ENCODE assay signal across 8 mouse cellular contexts in genomic region chr11:76178726-76179494, GRCm38 (mm10). TPM values are rescaled to one million over a fixed set of nuclear protein-coding genes. Genes with fewer than 3 reads are reported as not detected.
A peak's percentile ranks its signal among the peaks of the same experiment; 100 is the strongest.
DNase-seq lines count a peak whose midpoint lies in the region; ATAC-seq lines count a peak whose summit lies in the region.

No protein-coding gene starts in this region.

- H3K27me3 ChIP-seq in forebrain, embryonic 13.5 days, result no peaks in the 10 kb centered on the region
- H3K27me3 ChIP-seq in intestine, embryonic 14.5 days (replicated peaks; ENCODE audit: control insufficient read depth, insufficient read depth, low read length), result no peaks in the 10 kb centered on the region
- H3K27me3 ChIP-seq in limb, embryonic 10.5 days (ENCODE audit: low read depth, poor library complexity, severe bottlenecking), result no peaks in the 10 kb centered on the region
- H3K27me3 ChIP-seq in midbrain, embryonic 12.5 days, result no peaks in the 10 kb centered on the region
- H3K27me3 ChIP-seq in stomach, embryonic 15.5 days (replicated peaks), result no peaks in the 10 kb centered on the region

- H3K4me3 ChIP-seq in forebrain, embryonic 13.5 days, result peak overlapping the region; percentile 96
- H3K4me3 ChIP-seq in intestine, embryonic 14.5 days (ENCODE audit: low read depth, low read length), result peak overlapping the region; percentile 72
- peak overlapping the region; percentile 87 for H3K4me3 ChIP-seq in limb, embryonic 10.5 days
- H3K4me3 ChIP-seq in midbrain, embryonic 12.5 days, result peak overlapping the region; percentile 70
- peak overlapping the region; percentile 87 for H3K4me3 ChIP-seq in stomach, embryonic 15.5 days (replicated peaks)

- peaks cover 13% of the 10 kb centered on the region for H3K4me1 ChIP-seq in forebrain, embryonic 13.5 days
- H3K4me1 ChIP-seq in intestine, embryonic 14.5 days (replicated peaks; ENCODE audit: control insufficient read depth, insufficient read depth, low read length), result peaks cover 10% of the 10 kb centered on the region
- peaks cover 12% of the 10 kb centered on the region for H3K4me1 ChIP-seq in limb, embryonic 10.5 days
- H3K4me1 ChIP-seq in midbrain, embryonic 12.5 days, result peaks cover 15% of the 10 kb centered on the region
- peaks cover 5% of the 10 kb centered on the region; the same call in 1 of the 2 replicates for H3K4me1 ChIP-seq in stomach, embryonic 15.5 days

- no peak for DNase-seq in frontal cortex, postnatal 25 days (ENCODE audit: low spot score in 2 of 2)
- peak; percentile 25 for DNase-seq in c-Kit-negative CD71-positive TER-119-positive erythroid progenitor cells, embryonic 14.5 days (ENCODE audit: low read depth, low spot score)
- peak; percentile 69 for DNase-seq in intestine, embryonic 14.5 days (ENCODE audit: low spot score)
- DNase-seq in limb, embryonic 10.5 days (ENCODE audit: low spot score), result peak; percentile 35

- H3K36me3 ChIP-seq in forebrain, embryonic 13.5 days (ENCODE audit: poor library complexity, severe bottlenecking), result peaks cover 13% of the 10 kb centered on the region
- peaks cover 10% of the 10 kb centered on the region for H3K36me3 ChIP-seq in intestine, embryonic 14.5 days (ENCODE audit: control insufficient read depth, insufficient read depth, low read length)
- H3K36me3 ChIP-seq in limb, embryonic 10.5 days, result peaks cover 2% of the 10 kb centered on the region
- H3K36me3 ChIP-seq in midbrain, embryonic 12.5 days, result peaks cover 10% of the 10 kb centered on the region; the same call in 1 of the 2 replicates
- no peaks in the 10 kb centered on the region; the same call in 1 of the 2 replicates for H3K36me3 ChIP-seq in stomach, embryonic 15.5 days

- H3K9ac ChIP-seq in forebrain, embryonic 13.5 days, result peak overlapping the region; percentile 79
- peak overlapping the region; percentile 65 for H3K9ac ChIP-seq in intestine, embryonic 14.5 days (ENCODE audit: low read length)
- peak overlapping the region; percentile 78 for H3K9ac ChIP-seq in midbrain, embryonic 12.5 days (replicated peaks)
- peak overlapping the region; percentile 47 for H3K9ac ChIP-seq in stomach, embryonic 15.5 days

- peak overlapping the region; percentile 59 for H3K27ac ChIP-seq in forebrain, embryonic 13.5 days
- H3K27ac ChIP-seq in intestine, embryonic 14.5 days (ENCODE audit: low read depth), result no peak overlapping the region
- peak overlapping the region; percentile 73 for H3K27ac ChIP-seq in limb, embryonic 10.5 days
- peak overlapping the region; percentile 62 for H3K27ac ChIP-seq in midbrain, embryonic 12.5 days (replicated peaks)
- H3K27ac ChIP-seq in stomach, embryonic 15.5 days, result peak overlapping the region; percentile 72

- peak overlapping the region; percentile 95 for H3K4me2 ChIP-seq in forebrain, embryonic 13.5 days
- peak overlapping the region; percentile 94 for H3K4me2 ChIP-seq in intestine, embryonic 14.5 days (ENCODE audit: low read length)
- peak overlapping the region; percentile 93 for H3K4me2 ChIP-seq in midbrain, embryonic 12.5 days (replicated peaks)
- peak overlapping the region; percentile 90 for H3K4me2 ChIP-seq in stomach, embryonic 15.5 days

- WGBS in forebrain, embryonic 13.5 days, result 1% methylated on average over 28 of the region's 28 CpGs
- 2% methylated on average over 28 of the region's 28 CpGs for WGBS in intestine, embryonic 14.5 days
- WGBS in limb, embryonic 10.5 days, result 2% methylated on average over 28 of the region's 28 CpGs
- WGBS in midbrain, embryonic 12.5 days, result 2% methylated on average over 28 of the region's 28 CpGs
- WGBS in stomach, embryonic 15.5 days, result under 1% methylated on average over 28 of the region's 28 CpGs

- H3K9me3 ChIP-seq in forebrain, embryonic 13.5 days (replicated peaks), result no peaks in the 10 kb centered on the region
- no peaks in the 10 kb centered on the region for H3K9me3 ChIP-seq in intestine, embryonic 14.5 days (ENCODE audit: control insufficient read depth, low read length)
- no peaks in the 10 kb centered on the region for H3K9me3 ChIP-seq in limb, embryonic 10.5 days (replicated peaks)
- no peaks in the 10 kb centered on the region for H3K9me3 ChIP-seq in midbrain, embryonic 12.5 days
- H3K9me3 ChIP-seq in stomach, embryonic 15.5 days, result no peaks in the 10 kb centered on the region

- peak; percentile 81 for ATAC-seq in frontal cortex, adult (ENCODE audit: low TSS enrichment)
- ATAC-seq in forebrain, embryonic 13.5 days, result peak; percentile 73; the same call in 1 of the 2 replicates
- ATAC-seq in intestine, embryonic 14.5 days (replicated peaks; ENCODE audit: low FRiP score, low TSS enrichment, low read depth), result peak; percentile 50
- ATAC-seq in midbrain, embryonic 12.5 days (ENCODE audit: low FRiP score, low read depth), result peak; percentile 62
- peak; percentile 80 for ATAC-seq in stomach, embryonic 15.5 days (ENCODE audit: insufficient read depth, low FRiP score, low read depth)

RNA-seq across cellular contexts. Expression of gene Vps53, which starts 0.5 kb away (rescaled TPM):
- polyA plus RNA-seq in forebrain, embryonic 13.5 days (2015; fragmentation: Nextera tagmentation; extraction: Ambion mirVana), result 55.6 and 59.8 TPM in 2 replicates
- polyA plus RNA-seq in intestine, embryonic 14.5 days (2014; fragmentation: Nextera tagmentation; extraction: Ambion mirVana), result 42.5 and 45.7 TPM in 2 replicates
- 36.0 and 36.2 TPM in 2 replicates for polyA plus RNA-seq in limb, embryonic 10.5 days (2016; fragmentation: Nextera tagmentation; extraction: Ambion mirVana)
- polyA plus RNA-seq in midbrain, embryonic 12.5 days (2016; fragmentation: Nextera tagmentation; extraction: Ambion mirVana), result 49.7 and 52.8 TPM in 2 replicates
- 39.7 and 43.8 TPM in 2 replicates for polyA plus RNA-seq in stomach, embryonic 15.5 days (2015; fragmentation: Nextera tagmentation; extraction: Ambion mirVana)

RNA-seq across cellular contexts. Expression of gene Fam57a, which starts 0.6 kb away (rescaled TPM):
- 20.8 and 25.5 TPM in 2 replicates for polyA plus RNA-seq in forebrain, embryonic 13.5 days (2015; fragmentation: Nextera tagmentation; extraction: Ambion mirVana)
- 114 and 117 TPM in 2 replicates for polyA plus RNA-seq in intestine, embryonic 14.5 days (2014; fragmentation: Nextera tagmentation; extraction: Ambion mirVana)
- 34.9 and 36.4 TPM in 2 replicates for polyA plus RNA-seq in limb, embryonic 10.5 days (2016; fragmentation: Nextera tagmentation; extraction: Ambion mirVana)
- polyA plus RNA-seq in midbrain, embryonic 12.5 days (2016; fragmentation: Nextera tagmentation; extraction: Ambion mirVana), result 23.7 and 25.4 TPM in 2 replicates
- polyA plus RNA-seq in stomach, embryonic 15.5 days (2015; fragmentation: Nextera tagmentation; extraction: Ambion mirVana), result 82.0 and 100 TPM in 2 replicates

RNA-seq across cellular contexts. Expression of gene Dbil5, which starts 38.5 kb away (rescaled TPM):
- 0.89 TPM in 1 of 2 replicates, not detected in the other for polyA plus RNA-seq in forebrain, embryonic 13.5 days (2015; fragmentation: Nextera tagmentation; extraction: Ambion mirVana)
- 1.2 and 2.0 TPM in 2 replicates for polyA plus RNA-seq in intestine, embryonic 14.5 days (2014; fragmentation: Nextera tagmentation; extraction: Ambion mirVana)
- polyA plus RNA-seq in limb, embryonic 10.5 days (2016; fragmentation: Nextera tagmentation; extraction: Ambion mirVana), result 0.26 and 0.38 TPM in 2 replicates
- 0.88 TPM in 1 of 2 replicates, not detected in the other for polyA plus RNA-seq in midbrain, embryonic 12.5 days (2016; fragmentation: Nextera tagmentation; extraction: Ambion mirVana)
- polyA plus RNA-seq in stomach, embryonic 15.5 days (2015; fragmentation: Nextera tagmentation; extraction: Ambion mirVana), result 0.90 and 1.5 TPM in 2 replicates

RNA-seq across cellular contexts. Expression of gene Gemin4, which starts 38.6 kb away (rescaled TPM):
- polyA plus RNA-seq in forebrain, embryonic 13.5 days (2015; fragmentation: Nextera tagmentation; extraction: Ambion mirVana), result 18.3 and 29.0 TPM in 2 replicates
- polyA plus RNA-seq in intestine, embryonic 14.5 days (2014; fragmentation: Nextera tagmentation; extraction: Ambion mirVana), result 37.5 and 42.9 TPM in 2 replicates
- 59.4 and 60.3 TPM in 2 replicates for polyA plus RNA-seq in limb, embryonic 10.5 days (2016; fragmentation: Nextera tagmentation; extraction: Ambion mirVana)
- 26.2 and 33.1 TPM in 2 replicates for polyA plus RNA-seq in midbrain, embryonic 12.5 days (2016; fragmentation: Nextera tagmentation; extraction: Ambion mirVana)
- 27.9 and 29.8 TPM in 2 replicates for polyA plus RNA-seq in stomach, embryonic 15.5 days (2015; fragmentation: Nextera tagmentation; extraction: Ambion mirVana)

Comparison
In these comparisons a context has a peak if more than half of its experiments do, and no peak if none do; other contexts are left out.
1. DNase-seq: peak in c-Kit-negative CD71-positive TER-119-positive erythroid progenitor cells, embryonic 14.5 days (single experiment), intestine, embryonic 14.5 days (single experiment) and limb, embryonic 10.5 days (single experiment); none in frontal cortex, postnatal 25 days (0 of 2).
2. Peak in every context shown above with its lines, with median percentiles within 50 percentile points of each other: ATAC-seq, H3K4me2 ChIP-seq, H3K4me3 ChIP-seq and H3K9ac ChIP-seq.